Mouse (Mus musculus) kidney, postnatal 36 days (tissue): ENCODE results near the gene Sparcl1.

Experiments used
- DNase-seq, 2 experiments: peaks; one replicate each; pipeline ENCODE4 v3.0.0; 2021 to 2022; ENCODE audit warnings: mixed read lengths in 2 of 2

The Sparcl1 gene

GRCm38 (mm10) chr5:104061936-104062772 lies 51.4 kb downstream of the Sparcl1 start:
- no peak for DNase-seq

DNA sequence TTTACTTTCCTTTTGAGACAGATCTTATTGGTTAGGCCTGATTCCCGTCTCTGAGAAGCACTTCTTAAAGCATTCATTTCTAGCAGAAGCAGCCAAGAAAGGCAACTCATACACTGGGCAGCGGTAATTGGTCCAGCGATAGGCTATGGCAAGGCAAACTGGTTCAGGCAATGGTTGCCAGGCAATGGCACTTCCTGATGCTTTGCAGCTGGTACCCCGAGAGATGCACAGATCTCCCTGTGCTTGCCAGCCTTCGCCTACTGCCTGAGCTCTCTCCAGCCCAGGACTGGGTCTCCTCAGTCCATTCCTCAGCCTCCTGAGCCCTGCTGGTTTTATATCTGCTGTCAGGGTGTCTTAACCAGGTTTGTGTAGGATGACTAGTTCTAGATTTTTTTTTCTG lies 53.1 kb downstream of the Sparcl1 start:
- no peak for DNase-seq

GRCm38 (mm10) chr5:104059628-104060027 lies 53.9 kb downstream of the Sparcl1 start:
- no peak for DNase-seq

- peak; percentile 30 to 72 for DNase-seq
These were observed 55.5 kb downstream of the Sparcl1 start for GRCm38 (mm10) chr5:104058021-104058420.

DNA sequence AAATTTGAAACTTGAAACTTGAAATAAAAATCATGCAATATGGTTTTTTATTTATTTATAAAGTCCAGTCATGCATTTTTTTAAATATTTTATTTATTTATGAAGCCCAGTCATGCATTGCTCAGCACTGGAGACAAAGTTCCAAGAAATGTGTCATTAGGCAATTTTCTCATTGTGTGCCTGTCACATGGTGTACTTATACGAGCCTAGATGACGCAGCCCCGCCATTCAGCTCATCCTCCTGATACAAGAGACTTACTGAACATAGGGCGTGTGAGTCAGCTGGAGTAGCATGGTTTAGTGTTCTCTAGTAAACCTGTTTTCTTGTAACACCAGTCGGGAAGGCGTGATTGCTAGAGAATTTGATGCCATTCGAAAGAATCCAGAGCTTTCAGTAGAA lies 57.2 kb downstream of the Sparcl1 start:
- no peak for DNase-seq

DNA sequence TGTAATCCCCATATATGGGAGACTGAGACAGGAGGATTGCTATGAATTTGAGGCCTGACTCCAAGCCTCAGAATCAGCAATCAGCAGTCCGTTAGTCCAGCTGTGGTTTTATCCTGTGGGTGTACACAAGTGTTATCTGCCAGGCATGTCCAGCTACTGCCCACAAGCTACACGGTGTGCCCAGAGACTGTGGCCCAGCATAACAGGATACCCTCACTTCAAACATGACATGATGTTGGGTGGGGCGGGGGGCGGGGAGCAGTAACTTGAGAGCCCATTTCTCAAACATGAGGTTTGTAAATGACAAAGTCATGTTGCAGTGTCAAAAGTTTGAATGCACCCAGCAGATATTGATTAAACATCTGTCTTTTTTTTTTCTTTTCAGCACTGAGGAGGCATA lies 57.7 kb downstream of the Sparcl1 start:
- no peak for DNase-seq

GRCm38 (mm10) chr5:104054938-104055337 lies 58.6 kb downstream of the Sparcl1 start:
- no peak for DNase-seq

- peak in 1 of 2 experiments; percentile 49 for DNase-seq
These were observed 60.6 kb downstream of the Sparcl1 start for GRCm38 (mm10) chr5:104052956-104053355.

GRCm38 (mm10) chr5:104048139-104048538 lies 65.4 kb downstream of the Sparcl1 start:
- peak in 1 of 2 experiments; percentile 27 for DNase-seq

GRCm38 (mm10) chr5:104047200-104048105 lies 66.1 kb downstream of the Sparcl1 start:
- no peak for DNase-seq

- DNase-seq = peak; percentile 99
These were observed 67.0 kb downstream of the Sparcl1 start, which contains the start of gene Nudt9 for GRCm38 (mm10) chr5:104046256-104047199. Gene Nudt9 (plus strand): TSS chr5:104046306.

GRCm38 (mm10) chr5:104043704-104044103 lies 69.8 kb downstream of the Sparcl1 start:
- DNase-seq = no peak

DNA sequence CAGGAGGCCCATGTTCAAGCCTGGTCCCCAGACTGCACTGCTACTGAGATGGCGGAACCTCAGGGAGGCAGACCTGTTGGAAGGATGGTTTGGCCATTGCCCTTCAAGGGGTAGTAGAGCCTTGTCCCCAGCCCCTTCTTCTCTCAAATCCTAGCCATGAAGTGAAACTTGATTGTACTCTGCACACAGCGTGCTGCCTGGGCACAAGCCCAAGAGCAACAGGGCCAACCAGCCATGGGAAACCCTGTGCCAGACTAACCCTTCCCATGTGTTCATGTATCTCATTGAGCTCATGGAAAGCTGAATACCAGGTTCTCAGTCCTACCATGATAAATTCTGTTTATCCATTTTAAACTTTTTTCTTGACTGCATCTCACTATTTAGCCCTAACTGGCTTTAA lies 70.6 kb downstream of the Sparcl1 start:
- peak in 1 of 2 experiments; percentile 49 for DNase-seq

- DNase-seq = peak; percentile 61 to 81
These were observed 74.2 kb downstream of the Sparcl1 start for GRCm38 (mm10) chr5:104039154-104039932.

DNA sequence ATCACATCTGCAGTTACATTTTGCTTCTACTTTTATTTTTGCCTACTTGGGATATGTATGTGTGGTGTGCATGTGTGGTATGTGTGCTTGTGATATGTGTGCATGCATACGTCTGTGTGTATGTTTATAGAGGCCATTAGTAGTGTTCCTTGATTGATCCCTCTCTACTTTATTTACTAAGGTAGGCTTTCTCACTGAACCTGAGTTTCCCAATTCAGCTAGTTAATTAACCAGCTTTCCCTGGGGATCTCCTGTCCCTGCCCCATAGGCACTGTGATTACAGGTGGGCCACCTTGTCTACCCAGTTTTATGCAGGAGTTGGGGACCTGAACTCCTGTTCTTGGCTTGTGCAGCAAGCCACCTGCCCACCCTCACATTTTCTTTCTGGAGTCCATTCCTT lies 76.8 kb downstream of the Sparcl1 start:
- no peak for DNase-seq

GRCm38 (mm10) chr5:104035824-104036223 lies 77.7 kb downstream of the Sparcl1 start:
- no peak for DNase-seq

DNA sequence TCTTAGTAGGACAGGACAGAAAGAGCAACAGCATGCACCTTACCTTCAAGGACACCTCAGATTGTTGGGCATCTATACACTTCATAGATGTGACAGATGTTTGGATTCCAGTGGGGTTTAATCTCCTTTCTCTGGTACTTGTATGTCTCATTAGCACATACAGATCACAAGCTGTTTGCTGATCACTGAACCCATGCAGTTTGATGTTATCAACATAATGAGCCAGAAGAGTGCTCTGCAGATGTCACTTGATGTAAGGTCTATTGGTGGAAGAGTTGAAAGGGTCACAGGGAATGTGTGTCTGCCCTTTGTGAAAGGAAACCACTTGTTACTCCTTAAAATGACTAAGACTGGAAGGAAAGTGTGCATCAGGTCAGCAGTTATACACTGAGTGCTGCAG lies 78.5 kb downstream of the Sparcl1 start:
- DNase-seq = no peak

DNA sequence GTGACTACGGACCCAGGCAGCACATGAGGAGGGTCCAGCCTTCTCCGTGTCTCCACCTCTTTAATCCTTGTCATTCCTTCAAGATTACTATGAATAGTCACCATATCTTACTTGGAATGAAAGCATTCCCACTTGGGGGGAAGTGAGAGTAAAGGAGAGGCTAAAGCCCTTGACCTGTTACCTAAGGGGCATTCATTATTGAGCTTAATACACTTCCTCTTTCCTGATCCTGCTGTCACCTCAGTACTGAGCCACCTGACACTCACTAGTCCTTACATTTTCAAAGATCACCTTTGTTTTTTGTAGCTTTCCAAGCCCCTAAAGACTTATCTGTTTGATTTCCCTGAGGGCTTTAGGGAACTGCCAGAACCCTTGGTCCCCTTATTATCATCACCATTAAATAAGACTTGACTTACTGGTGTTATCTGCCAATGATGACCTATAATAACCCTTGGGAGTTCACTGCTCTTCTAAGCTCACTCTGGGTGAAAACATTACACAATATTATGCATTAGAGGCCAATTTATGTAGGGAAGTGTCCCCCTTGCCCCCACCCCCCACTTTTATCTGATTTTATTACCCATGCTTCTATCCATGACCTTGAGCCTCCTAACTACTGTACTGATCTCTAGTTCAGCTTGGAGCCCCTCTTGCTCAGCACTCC lies 81.0 kb downstream of the Sparcl1 start:
- DNase-seq = no peak
